Mouse (Mus musculus): Measurements from ENCODE around the gene Magi2.

Gene Magi2

GRCm38 (mm10) chr5:19745916-19746315 is 519.1 kb downstream of the Magi2 start:
- peak; percentile 15 to 48 for DNase-seq (ENCODE audit: low spot score in 2 of 2)

- DNase-seq (ENCODE audit: low spot score in 2 of 2): peak; percentile 36 to 62
These were observed 520.2 kb downstream of the Magi2 start for GRCm38 (mm10) chr5:19746865-19747514.

GRCm38 (mm10) chr5:19747631-19748030 is 520.8 kb downstream of the Magi2 start:
- DNase-seq (ENCODE audit: low spot score in 2 of 2): no peak

GRCm38 (mm10) chr5:19779224-19779623 is 552.4 kb downstream of the Magi2 start:
- no peak for DNase-seq (ENCODE audit: low spot score in 2 of 2)

GRCm38 (mm10) chr5:19780076-19780475 is 553.2 kb downstream of the Magi2 start:
- DNase-seq (ENCODE audit: low spot score in 2 of 2): peak in 1 of 2 experiments; percentile 12

- DNase-seq (ENCODE audit: low spot score in 2 of 2): no peak
These were observed 558.5 kb downstream of the Magi2 start for GRCm38 (mm10) chr5:19785320-19785719.

- peak in 1 of 2 experiments; percentile 11 for DNase-seq (ENCODE audit: low spot score in 2 of 2)
These were observed 560.8 kb downstream of the Magi2 start for GRCm38 (mm10) chr5:19787522-19788144.

- DNase-seq (ENCODE audit: low spot score in 2 of 2): no peak
These were observed 576.4 kb downstream of the Magi2 start for GRCm38 (mm10) chr5:19803052-19803769.

- DNase-seq (ENCODE audit: low spot score in 2 of 2): no peak
These were observed 595.7 kb downstream of the Magi2 start for GRCm38 (mm10) chr5:19822502-19822901.

- DNase-seq (ENCODE audit: low spot score in 2 of 2): no peak
These were observed 599.1 kb downstream of the Magi2 start for GRCm38 (mm10) chr5:19825943-19826342.

GRCm38 (mm10) chr5:19829341-19829740 is 602.5 kb downstream of the Magi2 start:
- DNase-seq (ENCODE audit: low spot score in 2 of 2): no peak

GRCm38 (mm10) chr5:19862854-19863253 is 636.0 kb downstream of the Magi2 start:
- no peak for DNase-seq (ENCODE audit: low spot score in 2 of 2)

- peak; percentile 61 to 71 for DNase-seq (ENCODE audit: low spot score in 2 of 2)
These were observed 643.6 kb downstream of the Magi2 start for GRCm38 (mm10) chr5:19870406-19870805.

- no peak for DNase-seq (ENCODE audit: low spot score in 2 of 2)
These were observed 664.9 kb downstream of the Magi2 start for GRCm38 (mm10) chr5:19891693-19892092.

- DNase-seq (ENCODE audit: low spot score in 2 of 2): no peak
These were observed 669.1 kb downstream of the Magi2 start for GRCm38 (mm10) chr5:19895893-19896292.

GRCm38 (mm10) chr5:19901625-19902024 is 674.8 kb downstream of the Magi2 start:
- DNase-seq (ENCODE audit: low spot score in 2 of 2): no peak

- no peak for DNase-seq (ENCODE audit: low spot score in 2 of 2)
These were observed 679.8 kb downstream of the Magi2 start for GRCm38 (mm10) chr5:19906636-19907035.

- DNase-seq (ENCODE audit: low spot score in 2 of 2): peak; percentile 29 to 41
These were observed 680.6 kb downstream of the Magi2 start for GRCm38 (mm10) chr5:19907381-19907982.

GRCm38 (mm10) chr5:19907983-19908705 is 681.3 kb downstream of the Magi2 start:
- DNase-seq (ENCODE audit: low spot score in 2 of 2): peak; percentile 50 to 64

GRCm38 (mm10) chr5:19908706-19909060 is 681.8 kb downstream of the Magi2 start:
- DNase-seq (ENCODE audit: low spot score in 2 of 2): peak in 1 of 2 experiments; percentile 36

GRCm38 (mm10) chr5:19909071-19909470 is 682.2 kb downstream of the Magi2 start:
- DNase-seq (ENCODE audit: low spot score in 2 of 2): peak; percentile 69 to 74

GRCm38 (mm10) chr5:19909664-19910063 is 682.8 kb downstream of the Magi2 start:
- peak; percentile 38 to 45 for DNase-seq (ENCODE audit: low spot score in 2 of 2)
